Mouse (Mus musculus): ENCODE measurements around the gene Evx2.
A peak's percentile ranks its signal among the peaks of the same experiment; 100 is the strongest.

Gene Evx2

GRCm38 (mm10) chr2:74659507-74660005, at the start of gene Evx2:
Gene Evx2, minus strand, starts transcription at chr2:74659557.
- no peak for DNase-seq (ENCODE audit: low spot score)

- DNase-seq (ENCODE audit: low spot score): peak; percentile 45
Observed at GRCm38 (mm10) chr2:74708676-74709075, 49.3 kb upstream of the Evx2 start.

GRCm38 (mm10) chr2:74707599-74707998, 48.2 kb upstream of the Evx2 start:
- DNase-seq (ENCODE audit: low spot score): peak; percentile 37

- peak; percentile 34 for DNase-seq (ENCODE audit: low spot score)
Observed at GRCm38 (mm10) chr2:74706393-74706960, 47.1 kb upstream of the Evx2 start.

- peak; percentile 74 for DNase-seq (ENCODE audit: low spot score)
Observed at GRCm38 (mm10) chr2:74705467-74706089, 46.2 kb upstream of the Evx2 start.

- peak; percentile 60 for DNase-seq (ENCODE audit: low spot score)
Observed at GRCm38 (mm10) chr2:74704999-74705466, 45.7 kb upstream of the Evx2 start.

- DNase-seq (ENCODE audit: low spot score): peak; percentile 89
Observed at GRCm38 (mm10) chr2:74704393-74704998, 45.1 kb upstream of the Evx2 start, which contains the start of gene Hoxd8. Gene Hoxd8, plus strand, starts transcription at chr2:74704615.

GRCm38 (mm10) chr2:74703720-74704392, 44.5 kb upstream of the Evx2 start:
- DNase-seq (ENCODE audit: low spot score): peak; percentile 64

GRCm38 (mm10) chr2:74703317-74703716, 44.0 kb upstream of the Evx2 start:
- peak; percentile 41 for DNase-seq (ENCODE audit: low spot score)

- peak; percentile 25 for DNase-seq (ENCODE audit: low spot score)
Observed at GRCm38 (mm10) chr2:74702820-74703219, 43.5 kb upstream of the Evx2 start.

- peak; percentile 92 for DNase-seq (ENCODE audit: low spot score)
Observed at GRCm38 (mm10) chr2:74701949-74702819, 42.8 kb upstream of the Evx2 start.

GRCm38 (mm10) chr2:74700546-74701112, 41.3 kb upstream of the Evx2 start:
- DNase-seq (ENCODE audit: low spot score): no peak

GRCm38 (mm10) chr2:74699664-74700545, 40.5 kb upstream of the Evx2 start:
- DNase-seq (ENCODE audit: low spot score): peak; percentile 65

- no peak for DNase-seq (ENCODE audit: low spot score)
Observed at GRCm38 (mm10) chr2:74699053-74699430, 39.7 kb upstream of the Evx2 start.

- DNase-seq (ENCODE audit: low spot score): peak; percentile 64
Observed at GRCm38 (mm10) chr2:74698201-74699052, 39.1 kb upstream of the Evx2 start.

GRCm38 (mm10) chr2:74697567-74698121, 38.3 kb upstream of the Evx2 start, which contains the start of gene Hoxd9:
Gene Hoxd9, plus strand, starts transcription at chr2:74697727.
- DNase-seq (ENCODE audit: low spot score): peak; percentile 81

GRCm38 (mm10) chr2:74696442-74697335, 37.3 kb upstream of the Evx2 start:
- no peak for DNase-seq (ENCODE audit: low spot score)

Data from testis, postnatal 10 days (tissue).